Mouse (Mus musculus) NIH3T3 (cell line): ENCODE results near the gene Ubac2.

Experiments
- DNase-seq: peaks from one replicate; pipeline ENCODE4 v3.0.0-alpha.2; 2012; ENCODE audit warnings: low read depth

Gene Ubac2

GRCm38 (mm10) chr14:121967095-121967494 is 88.7 kb downstream of the Ubac2 start:
- DNase-seq = no peak

GRCm38 (mm10) chr14:121970402-121970801 is 92.0 kb downstream of the Ubac2 start:
- no peak for DNase-seq

GRCm38 (mm10) chr14:121973114-121973513 is 94.7 kb downstream of the Ubac2 start:
- DNase-seq = no peak

GRCm38 (mm10) chr14:121981531-121981930 is 103.1 kb downstream of the Ubac2 start:
- no peak for DNase-seq

GRCm38 (mm10) chr14:121983009-121983933 is 104.9 kb downstream of the Ubac2 start:
- no peak for DNase-seq

GRCm38 (mm10) chr14:121985477-121985876 is 107.1 kb downstream of the Ubac2 start:
- DNase-seq = no peak

GRCm38 (mm10) chr14:121986028-121986427 is 107.6 kb downstream of the Ubac2 start:
- DNase-seq = no peak

GRCm38 (mm10) chr14:121987287-121987686 is 108.9 kb downstream of the Ubac2 start:
- peak; percentile 56 for DNase-seq

- DNase-seq = no peak
These were observed 109.3 kb downstream of the Ubac2 start for GRCm38 (mm10) chr14:121987691-121988090.

- no peak for DNase-seq
These were observed 110.9 kb downstream of the Ubac2 start for GRCm38 (mm10) chr14:121989331-121989730.

GRCm38 (mm10) chr14:121989869-121990268 is 111.4 kb downstream of the Ubac2 start:
- no peak for DNase-seq

GRCm38 (mm10) chr14:121990897-121991296 is 112.5 kb downstream of the Ubac2 start:
- DNase-seq = no peak

GRCm38 (mm10) chr14:121991921-121992320 is 113.5 kb downstream of the Ubac2 start:
- peak; percentile 7 for DNase-seq

GRCm38 (mm10) chr14:121992395-121993280 is 114.2 kb downstream of the Ubac2 start:
- DNase-seq = no peak

GRCm38 (mm10) chr14:121993616-121994015 is 115.2 kb downstream of the Ubac2 start:
- no peak for DNase-seq

- DNase-seq = no peak
These were observed 115.8 kb downstream of the Ubac2 start for GRCm38 (mm10) chr14:121994171-121994700.

GRCm38 (mm10) chr14:121994846-121995556 is 116.6 kb downstream of the Ubac2 start:
- DNase-seq = no peak

- no peak for DNase-seq
These were observed 117.1 kb downstream of the Ubac2 start for GRCm38 (mm10) chr14:121995557-121995870.

GRCm38 (mm10) chr14:121996786-121997185 is 118.4 kb downstream of the Ubac2 start:
- DNase-seq = peak; percentile 22

GRCm38 (mm10) chr14:121999455-121999854 is 121.0 kb downstream of the Ubac2 start:
- DNase-seq = no peak

GRCm38 (mm10) chr14:122000346-122001105 is 122.1 kb downstream of the Ubac2 start:
- DNase-seq = no peak
